Mouse (Mus musculus): ENCODE measurements around the gene Erp44.

Gene Erp44

GRCm38 (mm10) chr4:48239046-48239445, 40.3 kb downstream of the Erp44 start:
- DNase-seq (ENCODE audit: low spot score in 2 of 2) = no peak

- no peak for DNase-seq (ENCODE audit: low spot score in 2 of 2)
Observed at GRCm38 (mm10) chr4:48236721-48237120, 42.6 kb downstream of the Erp44 start.

- DNase-seq (ENCODE audit: low spot score in 2 of 2) = no peak
Observed at GRCm38 (mm10) chr4:48226800-48227199, 52.6 kb downstream of the Erp44 start.

GRCm38 (mm10) chr4:48225604-48226003, 53.8 kb downstream of the Erp44 start:
- DNase-seq (ENCODE audit: low spot score in 2 of 2) = no peak

GRCm38 (mm10) chr4:48225173-48225572, 54.2 kb downstream of the Erp44 start:
- DNase-seq (ENCODE audit: low spot score in 2 of 2) = peak; percentile 38 to 64

GRCm38 (mm10) chr4:48203564-48203963, 75.8 kb downstream of the Erp44 start:
- DNase-seq (ENCODE audit: low spot score in 2 of 2) = no peak

GRCm38 (mm10) chr4:48198447-48198846, 80.9 kb downstream of the Erp44 start:
- no peak for DNase-seq (ENCODE audit: low spot score in 2 of 2)

GRCm38 (mm10) chr4:48197925-48198324, 81.4 kb downstream of the Erp44 start:
- DNase-seq (ENCODE audit: low spot score in 2 of 2) = no peak

- DNase-seq (ENCODE audit: low spot score in 2 of 2) = no peak
Observed at GRCm38 (mm10) chr4:48182115-48182806, 97.1 kb downstream of the Erp44 start.

GRCm38 (mm10) chr4:48181366-48181765, 98.0 kb downstream of the Erp44 start:
- no peak for DNase-seq (ENCODE audit: low spot score in 2 of 2)

- DNase-seq (ENCODE audit: low spot score in 2 of 2) = no peak
Observed at GRCm38 (mm10) chr4:48180922-48181321, 98.4 kb downstream of the Erp44 start.

GRCm38 (mm10) chr4:48175666-48176065, 103.7 kb downstream of the Erp44 start:
- DNase-seq (ENCODE audit: low spot score in 2 of 2) = no peak

- DNase-seq (ENCODE audit: low spot score in 2 of 2) = no peak
Observed at GRCm38 (mm10) chr4:48163851-48164250, 115.5 kb downstream of the Erp44 start.

GRCm38 (mm10) chr4:48160386-48160785, 119.0 kb downstream of the Erp44 start:
- DNase-seq (ENCODE audit: low spot score in 2 of 2) = no peak

GRCm38 (mm10) chr4:48155864-48156263, 123.5 kb downstream of the Erp44 start:
- peak in 1 of 2 experiments; percentile 20 for DNase-seq (ENCODE audit: low spot score in 2 of 2)

- DNase-seq (ENCODE audit: low spot score in 2 of 2) = no peak
Observed at GRCm38 (mm10) chr4:48153229-48153628, 126.1 kb downstream of the Erp44 start.

GRCm38 (mm10) chr4:48149492-48149891, 129.9 kb downstream of the Erp44 start:
- no peak for DNase-seq (ENCODE audit: low spot score in 2 of 2)
